ENCODE assay signal across 7 mouse cellular contexts in genomic region chr4:141360846-141361245, GRCm38 (mm10). TPM values are rescaled to one million over a fixed set of nuclear protein-coding genes. Genes with fewer than 3 reads are reported as not detected.
A peak's percentile ranks its signal among the peaks of the same experiment; 100 is the strongest.
DNase-seq lines count a peak whose midpoint lies in the region; TF ChIP-seq lines count a peak whose summit lies in the region.

No protein-coding gene starts in this region.

- peak in 1 of 2 experiments; percentile 23 for DNase-seq in layer of hippocampus, adult 2 months (ENCODE audit: low spot score in 2 of 2)
- no peak for DNase-seq in layer of hippocampus, adult 9-11 months
- DNase-seq in MEL-GATA-1-ER (ENCODE audit: extremely low read depth, low read depth): peak; percentile 43
- DNase-seq in brain, adult 2 months (ENCODE audit: low read depth, low spot score): peak; percentile 38
- peak; percentile 66 for DNase-seq in lung, postnatal 10 days
- no peak for DNase-seq in gastrocnemius, postnatal 14 days
- DNase-seq in frontal cortex, postnatal 14 days (ENCODE audit: low spot score in 2 of 2): no peak

- H3K4me3 ChIP-seq in layer of hippocampus, adult 2 months: no peak overlapping the region

- no peak overlapping the region for H3K27ac ChIP-seq in layer of hippocampus, adult 2 months

- intact Hi-C loops in gastrocnemius, postnatal 14 days (cut with DNase I; ENCODE audit: low total_unique reads): loop anchor here (10.0 kb wide), 1 partner anchor 156 kb away; no protein-coding TSS in a partner anchor

- TF ChIP-seq CTCF in layer of hippocampus, adult 2 months (conservative IDR thresholded peaks at IDR 0.05): peak; percentile 72

RNA-seq across cellular contexts. Expression of gene Fam131c, which starts 7.2 kb away (rescaled TPM):
- total RNA-seq in layer of hippocampus, adult 2 months (2021): 1 to 10 TPM; 2.5 to 2.6 TPM
- under 1 TPM in 1 of 2 experiments, not detected in 1; 0.25 TPM for total RNA-seq in gastrocnemius, postnatal 14 days (2021)

RNA-seq across cellular contexts. Expression of gene Clcnka, which starts 37.7 kb away (rescaled TPM):
- total RNA-seq in layer of hippocampus, adult 2 months (2021): not detected
- total RNA-seq in gastrocnemius, postnatal 14 days (2021): 1 to 10 TPM; 1.2 to 1.8 TPM

RNA-seq across cellular contexts. Expression of gene Clcnkb, which starts 55.0 kb away (rescaled TPM):
- total RNA-seq in layer of hippocampus, adult 2 months (2021): not detected
- total RNA-seq in gastrocnemius, postnatal 14 days (2021): under 1 TPM; 0.31 to 0.80 TPM

RNA-seq across cellular contexts. Expression of gene Hspb7, which starts 59.7 kb away (rescaled TPM):
- under 1 TPM in 1 of 2 experiments, not detected in 1; 0.12 TPM for total RNA-seq in layer of hippocampus, adult 2 months (2021)
- total RNA-seq in gastrocnemius, postnatal 14 days (2021): 100 to 1,000 TPM; 218 to 313 TPM

RNA-seq across cellular contexts. Expression of gene Epha2, which starts 59.8 kb away (rescaled TPM):
- 1 to 10 TPM in 1 of 2 experiments, under 1 TPM in 1; 0.86 to 1.3 TPM for total RNA-seq in layer of hippocampus, adult 2 months (2021)
- total RNA-seq in gastrocnemius, postnatal 14 days (2021): 1 to 10 TPM; 2.9 to 3.7 TPM

Comparison
In these comparisons a context has a peak if more than half of its experiments do, and no peak if none do; other contexts are left out.
1. DNase-seq: peak in MEL-GATA-1-ER (single experiment), brain, adult 2 months (single experiment) and lung, postnatal 10 days (single experiment); none in layer of hippocampus, adult 9-11 months (single experiment), gastrocnemius, postnatal 14 days (single experiment) and frontal cortex, postnatal 14 days (0 of 2).